Mouse (Mus musculus): Measurements from ENCODE around the gene Pde6g. TPM values are rescaled to one million over a fixed set of nuclear protein-coding genes. Genes with fewer than 3 reads are reported as not detected.
"Not testable (repeated sequence)": the region's sequence is repeated elsewhere in the genome, so short reads cannot be mapped to it uniquely, and the experiment has no call there.

Gene Pde6g
- polyA plus RNA-seq, 1 experiment from 2014 or later = 0.40 TPM

GRCm38 (mm10) chr11:120413621-120414020 lies 39.7 kb downstream of the Pde6g start:
- not testable (repeated sequence) for H3K4me2 ChIP-seq (replicated peaks); DNase-seq (ENCODE audit: low spot score); ATAC-seq (ENCODE audit: low FRiP score); H3K27ac ChIP-seq; H3K9me3 ChIP-seq (ENCODE audit: control insufficient read depth, low read length); H3K4me1 ChIP-seq (replicated peaks; ENCODE audit: control insufficient read depth, insufficient read depth, low read length); H3K9ac ChIP-seq; H3K27me3 ChIP-seq (ENCODE audit: control insufficient read depth, insufficient read depth, low read length); H3K4me3 ChIP-seq (replicated peaks; ENCODE audit: low read length)
- H3K36me3 ChIP-seq (replicated peaks; ENCODE audit: control insufficient read depth, insufficient read depth) = peaks cover 94% of the 10 kb centered on the region
- 97% methylated on average over 7 of the region's 10 CpGs for WGBS

DNA sequence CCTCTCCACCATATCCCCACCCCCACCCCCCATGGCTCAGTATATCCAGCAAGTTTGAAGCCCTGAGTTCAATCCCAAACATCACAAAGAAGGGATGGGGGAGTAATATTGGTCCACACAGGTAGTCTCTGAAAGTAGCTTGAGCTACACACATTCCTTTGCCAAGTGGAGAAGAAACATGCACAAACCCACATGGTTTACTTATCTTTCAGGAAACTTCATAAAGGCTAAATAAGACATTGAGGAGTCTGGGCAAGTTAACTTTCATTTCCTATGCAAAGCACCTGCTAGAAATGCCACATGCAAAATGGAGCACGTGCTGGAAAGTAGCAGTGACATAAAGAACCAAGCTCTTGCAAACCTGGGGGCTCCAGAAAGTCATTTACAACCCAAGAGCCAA lies 46.9 kb downstream of the Pde6g start:
- no peak for ATAC-seq (ENCODE audit: low FRiP score)
- DNase-seq (ENCODE audit: low spot score) = no peak
- 95% methylated on average over 1 of the region's 1 CpGs for WGBS

GRCm38 (mm10) chr11:120405867-120406266 lies 47.4 kb downstream of the Pde6g start:
- 94% methylated on average over 3 of the region's 3 CpGs for WGBS
- H3K4me2 ChIP-seq (replicated peaks) = no peak overlapping the region
- H3K4me1 ChIP-seq (replicated peaks; ENCODE audit: control insufficient read depth, insufficient read depth, low read length) = no peaks in the 10 kb centered on the region
- no peaks in the 10 kb centered on the region for H3K9me3 ChIP-seq (ENCODE audit: control insufficient read depth, low read length)
- no peak overlapping the region for H3K27ac ChIP-seq
- H3K9ac ChIP-seq = no peak overlapping the region
- H3K4me3 ChIP-seq (replicated peaks; ENCODE audit: low read length) = no peak overlapping the region
- H3K36me3 ChIP-seq (replicated peaks; ENCODE audit: control insufficient read depth, insufficient read depth) = peaks cover 99% of the 10 kb centered on the region
- DNase-seq (ENCODE audit: low spot score) (no peak), ATAC-seq (ENCODE audit: low FRiP score) (no peak)
- no peaks in the 10 kb centered on the region for H3K27me3 ChIP-seq (ENCODE audit: control insufficient read depth, insufficient read depth, low read length)

More for the DNA sequence above, 46.9 kb downstream of the Pde6g start:
- Histone ChIP-seq H3K27ac (no peak overlapping the region), H3K9me3 (ENCODE audit: control insufficient read depth, low read length) (no peaks in the 10 kb centered on the region), H3K27me3 (ENCODE audit: control insufficient read depth, insufficient read depth, low read length) (no peaks in the 10 kb centered on the region), H3K9ac (no peak overlapping the region), H3K4me2 (replicated peaks) (no peak overlapping the region), H3K4me3 (replicated peaks; ENCODE audit: low read length) (no peak overlapping the region), H3K36me3 (replicated peaks; ENCODE audit: control insufficient read depth, insufficient read depth) (peaks cover 99% of the 10 kb centered on the region), H3K4me1 (replicated peaks; ENCODE audit: control insufficient read depth, insufficient read depth, low read length) (no peaks in the 10 kb centered on the region)

DNA sequence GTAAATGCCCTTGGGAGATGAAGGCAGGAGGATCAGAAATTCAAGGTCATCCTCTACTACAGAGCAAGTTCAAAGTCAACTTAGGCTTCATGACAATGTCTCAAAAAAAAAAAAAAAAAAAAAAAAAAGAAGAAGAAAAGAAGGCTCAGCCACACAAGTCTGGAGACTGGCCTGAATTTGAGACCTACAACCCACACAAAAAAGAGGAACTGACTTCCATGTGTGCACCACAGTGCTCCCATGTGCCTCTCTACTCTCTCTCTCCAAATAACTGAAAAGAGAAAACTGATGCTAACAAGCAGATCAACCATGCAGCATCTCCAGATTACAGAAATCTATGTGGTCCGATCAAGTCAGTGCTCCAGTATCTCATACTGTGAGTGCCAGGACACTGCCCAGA lies 48.5 kb downstream of the Pde6g start:
- Histone ChIP-seq H3K4me2 (replicated peaks) (no peak overlapping the region), H3K4me1 (replicated peaks; ENCODE audit: control insufficient read depth, insufficient read depth, low read length) (no peaks in the 10 kb centered on the region), H3K27me3 (ENCODE audit: control insufficient read depth, insufficient read depth, low read length) (no peaks in the 10 kb centered on the region), H3K4me3 (replicated peaks; ENCODE audit: low read length) (no peak overlapping the region), H3K9ac (no peak overlapping the region), H3K27ac (no peak overlapping the region), H3K36me3 (replicated peaks; ENCODE audit: control insufficient read depth, insufficient read depth) (peaks cover 99% of the 10 kb centered on the region), H3K9me3 (ENCODE audit: control insufficient read depth, low read length) (no peaks in the 10 kb centered on the region)
- DNase-seq (ENCODE audit: low spot score) = no peak
- no peak for ATAC-seq (ENCODE audit: low FRiP score)
- WGBS = 98% methylated on average over 1 of the region's 1 CpGs

- peaks cover 95% of the 10 kb centered on the region for H3K36me3 ChIP-seq (replicated peaks; ENCODE audit: control insufficient read depth, insufficient read depth)
Observed at GRCm38 (mm10) chr11:120399319-120399718, 54.0 kb downstream of the Pde6g start.

More at GRCm38 (mm10) chr11:120399319-120399718, 54.0 kb downstream of the Pde6g start:
- Histone ChIP-seq H3K4me1 (replicated peaks; ENCODE audit: control insufficient read depth, insufficient read depth, low read length) (no peaks in the 10 kb centered on the region), H3K9me3 (ENCODE audit: control insufficient read depth, low read length) (no peaks in the 10 kb centered on the region), H3K27ac (no peak overlapping the region), H3K4me3 (replicated peaks; ENCODE audit: low read length) (no peak overlapping the region), H3K4me2 (replicated peaks) (no peak overlapping the region), H3K9ac (no peak overlapping the region), H3K27me3 (ENCODE audit: control insufficient read depth, insufficient read depth, low read length) (no peaks in the 10 kb centered on the region)
- DNase-seq (ENCODE audit: low spot score) = no peak
- WGBS = 91% methylated on average over 2 of the region's 2 CpGs
- no peak for ATAC-seq (ENCODE audit: low FRiP score)

Other genes starting within 250 kb of the Pde6g start
- 15.9 and 16.3 TPM in 2 replicates for gene Bahcc1, start 220.6 kb downstream of the Pde6g start, polyA plus RNA-seq (2014; fragmentation: Nextera tagmentation; extraction: Ambion mirVana)
- gene Actg1, start 105.0 kb downstream of the Pde6g start, polyA plus RNA-seq (2014; fragmentation: Nextera tagmentation; extraction: Ambion mirVana) = 4,053 and 4,080 TPM in 2 replicates
- 1.6 and 2.2 TPM in 2 replicates for gene Fscn2, start 92.0 kb downstream of the Pde6g start, polyA plus RNA-seq (2014; fragmentation: Nextera tagmentation; extraction: Ambion mirVana)
- 85.6 and 90.1 TPM in 2 replicates for gene Faap100, start 74.7 kb downstream of the Pde6g start, polyA plus RNA-seq (2014; fragmentation: Nextera tagmentation; extraction: Ambion mirVana)
- 37.4 and 39.3 TPM in 2 replicates for gene Nploc4, start 15.8 kb downstream of the Pde6g start, polyA plus RNA-seq (2014; fragmentation: Nextera tagmentation; extraction: Ambion mirVana)
- gene Tspan10, start 10.9 kb downstream of the Pde6g start, polyA plus RNA-seq (2014; fragmentation: Nextera tagmentation; extraction: Ambion mirVana) = not detected in 2 replicates
- 11.4 and 12.4 TPM in 2 replicates for gene Oxld1, start 4.6 kb upstream of the Pde6g start, polyA plus RNA-seq (2014; fragmentation: Nextera tagmentation; extraction: Ambion mirVana)
- gene Ccdc137, start 4.6 kb upstream of the Pde6g start, polyA plus RNA-seq (2014; fragmentation: Nextera tagmentation; extraction: Ambion mirVana) = 19.9 and 20.8 TPM in 2 replicates
- 56.1 and 56.3 TPM in 2 replicates for gene Arl16, start 14.1 kb upstream of the Pde6g start, polyA plus RNA-seq (2014; fragmentation: Nextera tagmentation; extraction: Ambion mirVana)
- 131 and 132 TPM in 2 replicates for gene Mrpl12, start 31.1 kb upstream of the Pde6g start, polyA plus RNA-seq (2014; fragmentation: Nextera tagmentation; extraction: Ambion mirVana)
- gene Slc25a10, start 38.3 kb upstream of the Pde6g start, polyA plus RNA-seq (2014; fragmentation: Nextera tagmentation; extraction: Ambion mirVana) = 28.5 and 29.8 TPM in 2 replicates
- gene Gcgr, start 77.2 kb upstream of the Pde6g start, polyA plus RNA-seq (2014; fragmentation: Nextera tagmentation; extraction: Ambion mirVana) = 0.27 and 0.32 TPM in 2 replicates
- gene Mcrip1, start 96.2 kb upstream of the Pde6g start, polyA plus RNA-seq (2014; fragmentation: Nextera tagmentation; extraction: Ambion mirVana) = 248 and 261 TPM in 2 replicates
- gene Ppp1r27, start 97.6 kb upstream of the Pde6g start, polyA plus RNA-seq (2014; fragmentation: Nextera tagmentation; extraction: Ambion mirVana) = 0.29 TPM in 1 of 2 replicates, not detected in the other
- 295 and 326 TPM in 2 replicates for gene P4hb, start 119.8 kb upstream of the Pde6g start, polyA plus RNA-seq (2014; fragmentation: Nextera tagmentation; extraction: Ambion mirVana)
- 435 and 490 TPM in 2 replicates for gene Arhgdia, start 128.1 kb upstream of the Pde6g start, polyA plus RNA-seq (2014; fragmentation: Nextera tagmentation; extraction: Ambion mirVana)
- gene Alyref, start 144.9 kb upstream of the Pde6g start, polyA plus RNA-seq (2014; fragmentation: Nextera tagmentation; extraction: Ambion mirVana) = 237 and 252 TPM in 2 replicates
- gene Anapc11, start 144.9 kb upstream of the Pde6g start, polyA plus RNA-seq (2014; fragmentation: Nextera tagmentation; extraction: Ambion mirVana) = 227 and 229 TPM in 2 replicates
- gene Npb, start 155.0 kb upstream of the Pde6g start, polyA plus RNA-seq (2014; fragmentation: Nextera tagmentation; extraction: Ambion mirVana) = 0.83 and 1.5 TPM in 2 replicates
- gene Pcyt2, start 164.4 kb upstream of the Pde6g start, polyA plus RNA-seq (2014; fragmentation: Nextera tagmentation; extraction: Ambion mirVana) = 173 and 181 TPM in 2 replicates
- gene Sirt7, start 171.7 kb upstream of the Pde6g start, polyA plus RNA-seq (2014; fragmentation: Nextera tagmentation; extraction: Ambion mirVana) = 35.5 and 37.0 TPM in 2 replicates
- gene Mafg, start 180.1 kb upstream of the Pde6g start, polyA plus RNA-seq (2014; fragmentation: Nextera tagmentation; extraction: Ambion mirVana) = 35.4 and 37.8 TPM in 2 replicates
- gene Pycr1, start 190.3 kb upstream of the Pde6g start, polyA plus RNA-seq (2014; fragmentation: Nextera tagmentation; extraction: Ambion mirVana) = 16.8 and 17.9 TPM in 2 replicates
- 1.1 and 1.4 TPM in 2 replicates for gene Myadml2, start 194.7 kb upstream of the Pde6g start, polyA plus RNA-seq (2014; fragmentation: Nextera tagmentation; extraction: Ambion mirVana)
- 2.2 and 3.5 TPM in 2 replicates for gene Notum, start 207.7 kb upstream of the Pde6g start, polyA plus RNA-seq (2014; fragmentation: Nextera tagmentation; extraction: Ambion mirVana)
- gene Aspscr1, start 219.5 kb upstream of the Pde6g start, polyA plus RNA-seq (2014; fragmentation: Nextera tagmentation; extraction: Ambion mirVana) = 123 and 136 TPM in 2 replicates